Mouse (Mus musculus): Measurements from ENCODE around the gene Chac1.
A peak's percentile ranks its signal among the peaks of the same experiment; 100 is the strongest.

The Chac1 gene

GRCm38 (mm10) chr2:119350555-119351486, at the start of gene Chac1:
Chac1 (plus strand) TSS chr2:119351229.
- peak; percentile 84 for DNase-seq (ENCODE audit: low spot score)

DNA sequence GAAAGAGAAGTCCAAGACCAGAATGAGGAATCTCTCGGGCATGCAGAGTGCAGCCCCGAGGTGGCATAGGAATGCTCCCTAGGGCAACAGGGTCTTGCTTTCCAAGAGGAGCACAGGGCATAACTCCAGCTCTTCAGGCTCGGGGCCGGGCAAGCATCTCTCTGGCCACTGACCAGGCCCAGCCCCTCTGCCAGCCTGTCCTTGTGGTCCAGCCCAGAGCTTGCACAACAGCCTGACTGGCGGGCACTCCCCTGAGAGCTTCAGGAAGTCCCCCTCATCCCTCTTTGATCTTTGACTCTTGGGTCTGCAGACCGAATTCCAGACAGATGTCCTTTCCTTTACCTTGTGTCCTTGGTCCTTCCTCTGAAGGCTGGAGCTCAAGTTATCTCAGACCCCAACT, 48.2 kb upstream of the Chac1 start:
- DNase-seq (ENCODE audit: low spot score) = peak; percentile 40

- DNase-seq (ENCODE audit: low spot score) = no peak
These were observed 46.6 kb upstream of the Chac1 start for GRCm38 (mm10) chr2:119304391-119304790.

DNA sequence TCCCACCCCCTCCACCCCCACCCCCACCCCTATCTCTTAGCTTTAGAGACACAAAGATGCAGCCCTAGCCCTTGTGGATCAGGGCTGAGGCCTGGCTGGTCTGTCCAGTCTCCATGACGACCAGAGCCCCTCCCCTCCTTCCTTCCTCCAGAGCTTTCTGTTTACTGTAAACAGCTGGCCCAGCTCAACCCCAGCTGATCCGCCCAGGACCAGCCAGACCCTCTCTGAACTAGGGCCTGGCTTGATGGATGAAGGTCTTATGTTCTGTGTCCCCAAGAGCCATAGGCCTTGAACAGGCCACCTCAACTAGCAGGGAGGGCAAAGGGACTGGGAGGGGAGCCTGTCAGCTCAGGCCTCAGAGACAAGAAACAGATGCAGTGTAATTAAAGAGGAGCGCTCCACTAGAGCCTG, 46.2 kb upstream of the Chac1 start:
- no peak for DNase-seq (ENCODE audit: low spot score)

DNA sequence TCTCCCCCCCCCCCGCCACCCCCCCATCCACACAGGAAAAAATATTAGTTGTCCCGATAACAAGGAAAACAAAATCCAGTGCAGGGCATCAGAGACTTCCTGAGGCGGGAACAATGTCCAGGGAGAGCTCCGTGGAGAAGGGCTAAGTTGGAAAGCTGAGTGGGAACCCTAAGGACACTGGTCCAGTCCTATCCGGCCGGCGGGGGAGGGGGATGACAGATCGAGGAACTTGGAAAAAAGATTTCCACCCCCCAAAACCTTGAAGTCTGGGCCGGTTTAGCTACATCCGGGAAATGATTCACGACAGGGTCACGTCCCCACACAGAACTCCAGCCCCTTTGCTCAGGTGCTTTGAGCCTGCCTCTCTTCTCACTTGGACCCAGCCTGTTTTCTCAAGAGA, 39.5 kb upstream of the Chac1 start:
- DNase-seq (ENCODE audit: low spot score) = no peak

GRCm38 (mm10) chr2:119312380-119312958, 38.6 kb upstream of the Chac1 start:
- no peak for DNase-seq (ENCODE audit: low spot score)

DNA sequence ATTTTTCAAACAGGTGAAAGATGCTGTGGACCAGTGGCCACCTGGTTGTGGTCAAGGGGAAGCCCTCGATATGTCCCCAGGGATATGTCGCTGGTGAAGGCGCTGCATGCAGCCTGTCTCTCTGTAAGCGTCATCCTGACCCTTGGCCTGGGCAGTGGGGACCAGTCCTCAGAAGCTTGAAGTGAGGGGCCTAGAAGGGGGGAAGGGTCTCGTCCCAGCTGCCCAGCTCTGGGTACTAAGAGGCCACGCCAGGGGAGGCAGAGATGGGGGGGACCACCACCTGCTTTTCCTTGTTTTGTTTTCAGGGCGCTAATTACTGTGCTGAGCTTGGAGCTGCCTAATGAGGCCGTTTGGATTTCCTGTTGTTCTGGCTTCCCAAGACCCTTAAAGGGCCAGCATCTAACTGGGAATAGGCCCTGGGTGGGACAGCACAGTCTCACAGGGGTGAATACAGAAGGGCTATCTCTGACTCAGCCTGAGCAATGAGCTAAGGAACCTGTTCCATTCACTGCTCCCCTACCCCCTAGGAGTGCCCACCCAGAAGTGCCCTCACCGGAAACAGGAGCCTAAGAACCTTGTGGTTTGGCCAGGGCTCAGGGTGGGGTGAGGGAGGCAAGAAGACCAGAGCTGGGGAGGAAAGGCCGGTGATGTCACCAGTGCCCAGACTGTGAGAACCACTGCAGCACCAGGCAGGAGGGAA, 37.1 kb upstream of the Chac1 start:
- no peak for DNase-seq (ENCODE audit: low spot score)

DNA sequence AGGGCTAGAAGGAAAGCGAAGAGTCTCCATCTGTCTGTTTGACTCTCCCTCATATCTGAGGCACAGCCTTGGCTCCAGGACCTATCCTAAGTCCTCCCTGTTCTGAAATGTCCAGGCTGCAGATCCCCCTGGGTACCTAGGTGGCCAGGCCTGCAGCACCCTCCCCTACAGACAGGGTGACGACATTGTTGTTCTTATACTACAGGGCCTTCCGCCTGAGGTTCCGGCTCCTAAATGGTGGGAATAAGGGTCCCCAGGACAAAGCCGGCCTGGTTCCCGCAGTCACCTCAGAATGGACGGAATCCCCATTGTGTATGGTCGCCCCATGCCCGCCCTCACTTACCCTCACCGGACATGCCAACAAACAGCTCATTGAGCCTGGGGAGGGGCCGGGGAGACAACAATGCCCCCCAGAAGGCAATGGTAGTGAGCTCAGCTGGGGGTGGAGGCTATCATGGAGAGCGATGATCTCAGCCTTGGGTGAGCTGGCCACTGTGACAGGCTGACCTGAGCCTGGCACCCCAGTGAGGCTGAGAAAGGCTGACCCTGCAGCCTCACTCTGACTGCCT, 36.2 kb upstream of the Chac1 start:
- DNase-seq (ENCODE audit: low spot score) = no peak

GRCm38 (mm10) chr2:119318043-119318710, 32.9 kb upstream of the Chac1 start:
- no peak for DNase-seq (ENCODE audit: low spot score)

DNA sequence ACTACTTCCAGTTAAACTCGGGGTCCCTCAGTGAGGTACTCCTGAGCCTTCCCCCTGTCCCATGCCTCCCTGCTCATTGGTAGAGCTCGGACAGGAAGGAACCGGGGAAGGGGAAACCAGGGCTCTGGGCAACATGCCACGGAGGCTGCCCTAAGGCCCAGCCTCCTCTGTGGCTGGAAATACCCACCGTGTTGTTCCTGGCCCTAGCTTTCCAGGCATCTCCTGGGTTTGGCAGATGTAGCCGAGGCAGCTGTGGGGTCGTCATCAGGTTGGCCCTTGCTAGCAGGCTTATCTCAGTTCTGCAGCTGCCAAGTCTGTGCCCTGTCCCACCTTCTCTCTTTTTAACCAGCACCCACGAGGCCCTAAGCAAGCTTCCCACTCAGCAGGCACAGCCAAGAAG, 30.5 kb upstream of the Chac1 start:
- no peak for DNase-seq (ENCODE audit: low spot score)

DNA sequence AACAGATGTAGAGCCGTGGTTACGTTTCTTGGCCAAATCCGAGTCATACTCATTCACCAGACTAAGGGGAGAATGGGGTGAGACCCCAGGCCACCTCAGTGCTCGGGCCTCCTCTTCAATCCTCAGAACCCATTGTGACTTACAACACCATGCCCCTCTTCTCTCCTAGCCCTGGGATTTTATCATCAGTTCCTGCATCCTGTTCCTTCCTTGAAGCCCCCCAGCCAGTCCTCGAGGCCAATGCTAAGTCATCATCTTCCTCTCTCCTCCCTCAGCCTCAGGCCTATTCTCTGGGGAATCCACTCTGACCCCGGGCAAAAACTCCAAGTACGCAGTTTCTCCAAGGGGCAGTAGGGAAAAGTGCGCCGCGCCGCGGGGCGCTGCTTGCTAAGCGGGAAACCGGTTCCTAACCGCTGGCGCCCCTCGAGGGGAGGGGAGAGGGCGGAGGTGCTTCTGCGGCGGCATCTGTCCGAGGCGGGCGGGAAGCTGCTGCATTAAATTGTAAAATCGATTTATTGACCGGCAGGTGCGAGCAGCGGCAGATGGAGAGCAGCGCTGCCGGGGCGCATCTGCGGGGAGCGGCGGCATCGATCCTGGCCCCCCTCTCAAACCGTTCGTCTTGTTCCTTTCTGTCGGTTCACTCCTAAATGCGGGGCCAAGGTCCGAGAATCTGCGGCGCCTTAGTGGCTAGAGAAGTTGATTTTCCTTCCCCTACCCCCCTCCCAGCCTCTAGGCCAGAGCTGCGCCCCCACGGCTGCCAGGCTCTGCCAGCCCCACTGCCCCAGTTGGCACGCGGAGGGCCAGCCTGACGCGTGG, 29.1 kb upstream of the Chac1 start:
- DNase-seq (ENCODE audit: low spot score) = no peak

DNA sequence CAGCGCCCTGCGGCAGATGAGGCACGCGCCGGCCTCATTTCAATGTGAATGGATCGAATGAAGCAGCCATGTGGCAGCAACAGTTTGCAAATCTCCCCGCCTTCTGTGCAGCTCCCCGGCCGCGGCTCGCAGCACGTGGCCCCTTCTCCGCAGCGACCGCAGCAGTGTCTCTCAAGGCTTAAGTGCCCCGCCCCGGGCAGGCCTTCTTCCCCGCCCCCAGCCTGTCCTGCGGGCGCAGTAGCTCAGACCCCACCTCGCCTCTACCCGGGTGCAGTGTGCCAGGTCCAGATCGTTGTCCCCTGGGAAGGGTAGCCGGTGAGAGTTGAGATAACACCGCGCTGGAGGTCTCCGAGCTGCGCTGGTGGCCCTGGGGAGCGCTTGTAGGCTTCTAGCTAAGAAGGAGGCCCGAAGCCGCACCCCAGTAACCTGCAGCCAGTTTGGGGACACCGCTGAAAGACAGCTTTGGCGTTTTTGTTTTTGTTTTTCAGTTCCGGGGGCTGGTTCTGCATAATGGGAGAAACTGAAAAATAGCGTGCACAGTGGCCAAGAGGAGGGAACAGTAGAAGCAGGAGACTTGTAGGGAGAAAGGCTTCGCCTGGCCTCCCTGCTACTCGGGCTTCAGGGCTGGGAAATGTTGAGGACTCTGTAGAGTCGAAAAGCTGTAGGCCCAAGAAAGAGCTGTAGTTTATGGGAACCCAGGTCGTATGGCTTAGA, 28.3 kb upstream of the Chac1 start:
- DNase-seq (ENCODE audit: low spot score) = no peak

DNA sequence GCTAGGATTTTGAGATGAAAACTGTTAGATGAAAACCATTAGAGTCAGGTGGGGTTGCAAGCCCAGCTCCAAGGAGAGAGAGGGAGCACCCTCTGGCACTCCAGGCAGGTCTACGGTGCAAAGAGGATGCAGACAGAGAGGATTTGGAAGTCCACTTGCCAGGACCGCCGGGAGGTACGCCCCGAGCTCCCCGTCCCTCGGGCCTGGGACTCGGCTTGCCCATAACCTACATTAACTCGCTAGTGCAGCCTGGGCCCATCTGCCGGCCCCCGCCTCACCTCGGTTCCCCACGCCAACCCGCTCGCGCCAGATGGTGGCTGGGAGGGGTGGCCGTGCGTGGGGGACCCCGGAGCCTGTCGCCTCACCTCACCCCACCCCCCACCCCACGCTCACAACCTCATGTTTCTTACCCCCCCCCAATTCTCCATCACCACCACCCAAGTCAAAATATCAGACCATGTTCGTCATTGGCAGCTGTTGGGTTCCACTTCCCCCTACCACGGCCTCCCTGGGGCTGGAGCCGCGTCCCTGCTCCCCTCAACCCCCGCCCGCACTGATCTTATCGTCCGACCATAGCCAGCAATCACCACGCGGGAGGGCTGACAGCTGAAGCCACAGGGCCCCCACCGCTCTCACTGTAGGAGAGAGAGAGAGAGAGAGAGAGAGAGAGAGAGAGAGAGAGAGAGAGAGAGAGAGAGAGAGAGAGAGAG, 27.0 kb upstream of the Chac1 start:
- DNase-seq (ENCODE audit: low spot score) = no peak

- DNase-seq (ENCODE audit: low spot score) = no peak
These were observed 26.3 kb upstream of the Chac1 start for GRCm38 (mm10) chr2:119324576-119325318.

DNA sequence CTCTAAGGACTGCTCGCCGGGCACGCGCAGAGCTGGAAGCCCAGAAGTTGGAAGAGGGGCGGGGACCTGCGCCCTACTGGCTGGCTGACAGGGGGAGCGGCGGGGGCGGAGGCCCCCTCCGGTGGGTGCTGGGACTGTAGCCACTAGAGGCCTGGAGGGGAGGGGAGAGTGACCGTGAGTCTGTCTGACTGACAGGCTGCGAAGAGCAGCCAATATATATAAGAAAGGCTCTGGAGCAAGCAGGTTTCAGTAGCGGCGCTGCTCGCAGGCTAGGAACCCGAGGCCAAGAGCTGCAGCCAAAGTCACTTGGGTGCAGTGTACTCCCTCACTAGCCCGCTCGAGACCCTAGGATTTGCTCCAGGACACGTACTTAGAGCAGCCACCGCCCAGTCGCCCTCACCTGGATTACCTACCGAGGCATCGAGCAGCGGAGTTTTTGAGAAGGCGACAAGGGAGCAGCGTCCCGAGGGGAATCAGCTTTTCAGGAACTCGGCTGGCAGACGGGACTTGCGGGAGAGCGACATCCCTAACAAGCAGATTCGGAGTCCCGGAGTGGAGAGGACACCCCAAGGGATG, 25.4 kb upstream of the Chac1 start, which contains the start of gene Dll4:
Gene Dll4, plus strand, starts transcription at position 217 of the 576 bp plus-strand sequence.
- no peak for DNase-seq (ENCODE audit: low spot score)

DNA sequence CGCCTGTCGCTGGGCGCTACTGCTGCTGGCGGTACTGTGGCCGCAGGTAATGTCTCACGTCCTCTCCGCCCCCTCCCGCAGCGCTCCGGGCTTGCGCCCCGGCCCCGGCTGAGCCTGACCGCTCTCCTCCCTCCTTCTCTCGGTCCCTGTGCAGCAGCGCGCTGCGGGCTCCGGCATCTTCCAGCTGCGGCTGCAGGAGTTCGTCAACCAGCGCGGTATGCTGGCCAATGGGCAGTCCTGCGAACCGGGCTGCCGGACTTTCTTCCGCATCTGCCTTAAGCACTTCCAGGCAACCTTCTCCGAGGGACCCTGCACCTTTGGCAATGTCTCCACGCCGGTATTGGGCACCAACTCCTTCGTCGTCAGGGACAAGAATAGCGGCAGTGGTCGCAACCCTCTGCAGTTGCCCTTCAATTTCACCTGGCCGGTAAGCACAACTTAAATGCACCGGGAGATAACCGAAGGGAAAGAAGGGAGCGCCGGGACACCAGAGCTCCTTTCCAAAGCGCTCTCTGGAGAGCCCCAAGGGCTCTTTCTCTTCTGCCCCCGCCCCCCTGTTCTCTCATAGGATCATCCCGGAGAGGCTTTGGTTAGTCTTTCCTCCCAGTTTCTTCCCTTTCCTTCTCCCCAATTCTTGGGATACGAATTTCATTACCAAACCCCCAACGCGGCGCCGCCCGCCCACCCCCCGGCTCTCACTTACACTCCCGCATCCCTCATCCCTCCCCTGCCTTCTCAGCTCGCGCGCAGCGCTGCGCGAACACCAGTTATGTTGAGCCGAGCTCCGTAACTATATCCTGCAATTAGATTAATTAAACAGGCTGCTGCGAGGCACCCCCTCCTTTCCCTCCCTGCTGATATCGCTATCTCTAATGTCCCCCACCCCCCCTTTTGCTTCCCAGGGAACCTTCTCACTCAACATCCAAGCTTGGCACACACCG, 24.6 kb upstream of the Chac1 start:
- no peak for DNase-seq (ENCODE audit: low spot score)

DNA sequence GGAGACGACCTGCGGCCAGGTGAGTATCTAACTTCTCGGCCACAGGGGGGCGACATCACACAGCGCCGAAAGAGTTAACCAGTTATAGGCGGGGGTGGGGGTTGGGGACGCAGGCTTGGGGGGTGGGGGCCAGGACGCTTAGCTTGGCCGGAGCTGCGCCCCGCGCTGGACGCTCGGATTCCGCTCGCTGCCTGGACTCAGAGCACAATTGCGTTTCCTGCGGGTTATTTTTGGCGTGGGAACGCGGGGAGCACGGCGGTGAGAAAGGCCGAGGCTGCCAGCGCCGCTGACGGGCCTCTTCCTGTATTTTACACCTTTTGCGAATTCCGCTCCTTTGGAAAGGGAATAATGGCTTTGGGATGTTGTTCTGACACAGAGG, 23.9 kb upstream of the Chac1 start:
- no peak for DNase-seq (ENCODE audit: low spot score)

All from testis, postnatal 10 days (tissue).